9 mouse cellular contexts compared by ENCODE assay signal in the genomic region with DNA sequence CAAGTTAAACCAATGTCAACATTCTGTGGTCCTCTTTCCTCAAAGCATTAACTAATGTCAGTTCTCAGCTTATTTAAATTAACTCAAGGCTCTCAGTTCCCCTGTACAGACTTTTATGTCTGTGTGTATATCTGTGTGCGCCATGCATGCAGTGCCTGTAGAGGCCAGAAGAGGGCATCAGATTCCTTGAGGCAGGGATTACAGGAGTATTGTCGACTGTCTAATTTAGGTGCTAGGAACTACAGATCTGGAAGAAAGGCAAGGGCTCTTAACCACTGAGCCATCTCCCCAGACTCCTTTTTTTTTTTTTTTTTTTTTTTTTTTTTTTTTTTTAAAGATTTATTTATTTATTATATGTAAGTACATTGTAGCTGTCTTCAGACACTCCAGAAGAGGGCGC.
DNase-seq lines count a peak whose midpoint lies in the region; ATAC-seq and TF ChIP-seq lines count a peak whose summit lies in the region.
"Had no signal": no experiment of that assay in that cellular context is flagged by ENCODE, and none has a peak within 500 bp of the region (broad histone marks: within the 10 kb centered on the region; RNA-seq: fewer than 3 reads in every experiment).

No protein-coding gene starts in this region.

- H3K4me3 ChIP-seq in heart, postnatal 0 days (ENCODE audit: low read depth, low read length): no peak overlapping the region
- no peak overlapping the region for H3K4me3 ChIP-seq in heart, embryonic 12.5 days
- H3K4me3 ChIP-seq in stomach, postnatal 0 days (ENCODE audit: low read depth, low read length): no peak overlapping the region

- H3K9me3 ChIP-seq in heart, postnatal 0 days (replicated peaks; ENCODE audit: control insufficient read depth, low read length): no peaks in the 10 kb centered on the region
- H3K9me3 ChIP-seq in heart, embryonic 12.5 days (replicated peaks): peaks cover 6% of the 10 kb centered on the region; the same call in 1 of the 2 replicates
- H3K9me3 ChIP-seq in stomach, postnatal 0 days (ENCODE audit: control insufficient read depth, low read length): no peaks in the 10 kb centered on the region

- H3K36me3 ChIP-seq in heart, postnatal 0 days (replicated peaks; ENCODE audit: control insufficient read depth, insufficient read depth, low read length): no peaks in the 10 kb centered on the region
- H3K36me3 ChIP-seq in heart, embryonic 12.5 days: peaks cover 22% of the 10 kb centered on the region
- no peaks in the 10 kb centered on the region for H3K36me3 ChIP-seq in stomach, postnatal 0 days (ENCODE audit: control insufficient read depth, insufficient read depth, low read length)

- ATAC-seq in heart, postnatal 0 days (ENCODE audit: insufficient read depth, low read depth): no peak
- no peak for ATAC-seq in heart, embryonic 12.5 days (ENCODE audit: insufficient number of reproducible peaks, low FRiP score)
- 0 out of 2 replicates have a peak, but pooled peaks have one; percentile 59 for ATAC-seq in erythroid progenitor cell, adult 5-6 weeks (replicated peaks; ENCODE audit: low FRiP score, poor library complexity, severe bottlenecking)
- ATAC-seq in stomach, postnatal 0 days (ENCODE audit: low FRiP score, low TSS enrichment): no peak

- DNase-seq in heart, postnatal 0 days (ENCODE audit: low spot score): no peak
- peak; percentile 4 for DNase-seq in spleen, adult 12 weeks (ENCODE audit: low spot score)
- DNase-seq in spleen, adult 18-20 months: no peak
- no peak for DNase-seq in stomach, postnatal 0 days (ENCODE audit: low spot score)
- no peak for DNase-seq in layer of hippocampus, postnatal 10 days (ENCODE audit: low spot score in 2 of 2)
- no peak for DNase-seq in layer of hippocampus, adult 9-10 months (ENCODE audit: low spot score)

- no peak overlapping the region for H3K9ac ChIP-seq in heart, postnatal 0 days (replicated peaks; ENCODE audit: low read depth, low read length)
- H3K9ac ChIP-seq in heart, embryonic 12.5 days: no peak overlapping the region
- H3K9ac ChIP-seq in stomach, postnatal 0 days (ENCODE audit: low read length): no peak overlapping the region

- no peaks in the 10 kb centered on the region for H3K27me3 ChIP-seq in heart, postnatal 0 days (ENCODE audit: control insufficient read depth, insufficient read depth, low read length)
- H3K27me3 ChIP-seq in heart, embryonic 12.5 days (replicated peaks): no peaks in the 10 kb centered on the region
- no peaks in the 10 kb centered on the region for H3K27me3 ChIP-seq in stomach, postnatal 0 days (ENCODE audit: control insufficient read depth, insufficient read depth, low read length)

- no peaks in the 10 kb centered on the region for H3K4me1 ChIP-seq in heart, postnatal 0 days (ENCODE audit: control insufficient read depth, insufficient read depth)
- H3K4me1 ChIP-seq in heart, embryonic 12.5 days (replicated peaks): no peaks in the 10 kb centered on the region
- no peaks in the 10 kb centered on the region for H3K4me1 ChIP-seq in stomach, postnatal 0 days (replicated peaks; ENCODE audit: control insufficient read depth, insufficient read depth)

- no peak for TF ChIP-seq EP300 in heart, postnatal 0 days (IDR thresholded peaks at IDR 0.05; ENCODE audit: low read depth)
- no peak for TF ChIP-seq EP300 in stomach, postnatal 0 days (optimal IDR thresholded peaks at IDR 0.05)

- WGBS in heart, postnatal 0 days: 83% methylated on average over 2 of the region's 3 CpGs
- WGBS in heart, embryonic 12.5 days: 91% methylated on average over 2 of the region's 3 CpGs
- 89% methylated on average over 2 of the region's 3 CpGs for WGBS in stomach, postnatal 0 days

- H3K27ac ChIP-seq in heart, postnatal 0 days (ENCODE audit: low read depth): no peak overlapping the region
- no peak overlapping the region for H3K27ac ChIP-seq in heart, embryonic 12.5 days (ENCODE audit: poor library complexity, severe bottlenecking)
- H3K27ac ChIP-seq in stomach, postnatal 0 days (replicated peaks): no peak overlapping the region

- no peak overlapping the region for H3K4me2 ChIP-seq in heart, postnatal 0 days (ENCODE audit: low read depth, low read length)
- H3K4me2 ChIP-seq in heart, embryonic 12.5 days: no peak overlapping the region
- no peak overlapping the region for H3K4me2 ChIP-seq in stomach, postnatal 0 days (replicated peaks; ENCODE audit: low read depth)
- H3K4me2 ChIP-seq: midbrain, embryonic 11.5 days had no signal

- peak; percentile 34 for TF ChIP-seq CTCF in heart, postnatal 0 days (IDR thresholded peaks at IDR 0.05; ENCODE audit: low read depth)
- peak; percentile 51 for TF ChIP-seq CTCF in stomach, postnatal 0 days (IDR thresholded peaks at IDR 0.05; ENCODE audit: low read depth)
